Mouse (Mus musculus): Measurements from ENCODE around the gene St3gal2.

GRCm38 (mm10) chr8:110928435-110928834 lies 8.7 kb downstream of the St3gal2 start:
- TF ChIP-seq CTCF (conservative IDR thresholded peaks at IDR 0.05; ENCODE audit: low read length), result no peak
- no peak for TF ChIP-seq POU5F1 (IDR thresholded peaks at IDR 0.05; ENCODE audit: borderline replicate concordance, low read length)

Data from E14TG2a.4 (cell line).